Mouse (Mus musculus): ENCODE measurements around the gene Ube2h. TPM values are rescaled to one million over a fixed set of nuclear protein-coding genes. Genes with fewer than 3 reads are reported as not detected.

Ube2h gene
- 38.0 and 46.3 TPM in 2 replicates for polyA plus RNA-seq (2012)

GRCm38 (mm10) chr6:30304399-30304917, at the start of gene Ube2h:
TSS of gene Ube2h (minus strand) at chr6:30304539.
- no peak for TF ChIP-seq GATA1 (IDR thresholded peaks at IDR 0.05; ENCODE audit: low read length)

DNA sequence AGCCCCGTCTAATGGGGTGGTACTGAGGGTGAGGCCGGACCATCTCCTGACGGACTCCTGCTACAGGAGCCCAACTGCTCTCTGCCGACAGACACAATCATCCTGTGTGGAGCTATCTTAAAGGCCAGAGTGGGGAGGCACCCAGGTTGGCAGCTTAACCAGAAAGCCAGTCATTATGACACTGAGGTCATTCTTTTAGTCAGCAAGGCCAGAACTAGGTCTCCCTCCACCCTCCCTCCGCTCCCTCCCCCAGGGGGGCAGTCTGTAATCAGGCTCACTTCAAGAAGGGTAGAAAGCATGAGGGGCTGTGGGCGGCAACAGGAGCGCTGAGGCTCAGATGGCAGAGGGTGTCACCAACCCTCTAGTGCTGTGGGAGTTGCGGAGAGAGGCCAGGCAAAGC, 49.3 kb upstream of the Ube2h start:
- no peak for TF ChIP-seq GATA1 (IDR thresholded peaks at IDR 0.05; ENCODE audit: low read length)

GRCm38 (mm10) chr6:30352762-30353161, 48.4 kb upstream of the Ube2h start:
- no peak for TF ChIP-seq GATA1 (IDR thresholded peaks at IDR 0.05; ENCODE audit: low read length)

DNA sequence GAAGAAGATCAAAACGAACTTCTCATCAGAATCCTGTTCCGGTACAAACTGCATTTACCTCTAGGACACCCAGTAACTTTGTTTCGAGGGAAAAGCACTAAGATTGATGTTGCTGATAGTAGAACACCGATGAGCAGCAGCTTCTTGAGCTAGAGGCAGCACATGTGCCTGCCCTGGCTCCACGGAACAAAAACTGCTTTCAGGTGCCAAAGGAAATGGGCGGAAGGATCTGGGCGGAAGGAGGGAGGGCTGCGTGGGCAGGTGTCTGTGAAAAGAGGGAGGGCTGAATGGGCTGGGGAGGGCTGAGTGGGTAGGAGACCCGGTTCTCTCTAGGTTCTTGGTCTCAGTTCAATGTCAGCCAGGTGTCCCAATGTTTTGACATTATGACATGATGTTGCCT, 47.0 kb upstream of the Ube2h start:
- TF ChIP-seq GATA1 (IDR thresholded peaks at IDR 0.05; ENCODE audit: low read length) = no peak

- no peak for TF ChIP-seq GATA1 (IDR thresholded peaks at IDR 0.05; ENCODE audit: low read length)
These were observed 43.0 kb upstream of the Ube2h start for GRCm38 (mm10) chr6:30347288-30347801.

DNA sequence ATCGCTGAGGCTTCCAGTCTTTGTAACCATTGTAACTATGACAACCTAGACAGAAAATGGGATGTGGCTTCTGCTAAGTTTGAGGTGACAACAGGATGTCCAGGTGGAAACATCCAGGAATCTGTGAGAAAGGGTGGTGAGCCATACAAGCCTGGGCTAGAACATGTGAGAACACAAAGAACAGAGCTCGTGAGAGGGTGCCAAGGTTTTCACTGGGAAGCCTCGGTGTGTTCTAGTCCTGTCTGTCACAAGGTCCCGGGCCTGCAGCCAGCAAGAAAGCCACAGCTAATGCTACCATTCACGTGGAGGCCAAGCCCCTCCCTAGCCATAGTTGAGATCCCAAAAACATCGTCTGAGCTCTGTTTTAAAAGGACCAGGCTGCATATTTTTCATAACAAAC, 42.4 kb upstream of the Ube2h start:
- TF ChIP-seq GATA1 (IDR thresholded peaks at IDR 0.05; ENCODE audit: low read length) = no peak

- TF ChIP-seq GATA1 (IDR thresholded peaks at IDR 0.05; ENCODE audit: low read length) = no peak
These were observed 39.7 kb upstream of the Ube2h start for GRCm38 (mm10) chr6:30344032-30344431.

DNA sequence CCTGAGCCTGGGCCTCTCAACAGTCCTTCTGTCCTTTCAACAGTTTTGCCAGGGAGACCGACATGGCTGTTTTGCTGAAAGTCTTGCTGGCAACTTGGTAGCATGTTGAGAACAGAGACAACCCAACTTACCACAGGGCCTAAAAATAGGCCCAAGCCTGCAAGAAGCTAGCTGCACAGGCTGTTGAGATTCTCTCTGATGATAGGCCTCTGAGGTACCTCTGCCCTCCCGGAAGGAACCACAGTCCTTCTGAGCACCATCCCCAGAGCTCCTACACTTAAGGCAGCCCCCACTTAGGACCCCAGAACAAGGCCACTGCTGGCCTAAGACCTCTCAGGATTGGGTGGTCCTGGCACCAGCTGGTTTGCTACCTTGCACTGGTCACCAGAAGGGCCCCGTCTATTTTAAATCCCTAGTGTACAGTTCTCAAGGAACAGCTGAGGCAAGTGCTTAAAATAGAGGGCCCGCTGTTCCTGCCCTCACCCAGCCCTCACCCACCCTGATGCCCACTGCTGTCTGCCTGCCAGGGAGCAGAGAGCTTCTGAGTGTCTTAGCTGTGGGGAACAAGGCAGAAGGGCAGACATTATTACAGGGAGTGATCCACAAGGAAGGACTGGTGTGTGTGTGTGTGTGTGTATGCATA, 36.0 kb upstream of the Ube2h start:
- no peak for TF ChIP-seq GATA1 (IDR thresholded peaks at IDR 0.05; ENCODE audit: low read length)

DNA sequence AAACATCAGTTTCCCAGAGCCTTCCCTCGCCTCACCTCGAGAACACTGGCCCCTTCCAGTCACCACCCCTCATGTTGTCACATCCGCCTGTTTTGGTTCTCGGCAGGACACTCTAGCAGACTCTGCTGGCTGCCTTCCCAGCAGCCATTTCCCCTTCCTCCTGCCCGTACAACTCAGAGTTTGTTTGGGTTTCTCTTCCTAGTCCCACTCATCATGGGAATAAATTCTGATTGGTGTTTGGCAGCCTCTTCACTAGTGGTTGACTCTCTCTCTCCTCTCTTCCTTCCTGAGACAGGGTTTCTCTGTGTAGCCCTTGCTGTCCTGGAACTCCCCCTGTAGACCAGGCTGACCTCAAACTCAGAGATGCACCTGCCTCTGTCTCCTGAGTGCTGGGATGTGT, 32.6 kb upstream of the Ube2h start:
- no peak for TF ChIP-seq GATA1 (IDR thresholded peaks at IDR 0.05; ENCODE audit: low read length)

DNA sequence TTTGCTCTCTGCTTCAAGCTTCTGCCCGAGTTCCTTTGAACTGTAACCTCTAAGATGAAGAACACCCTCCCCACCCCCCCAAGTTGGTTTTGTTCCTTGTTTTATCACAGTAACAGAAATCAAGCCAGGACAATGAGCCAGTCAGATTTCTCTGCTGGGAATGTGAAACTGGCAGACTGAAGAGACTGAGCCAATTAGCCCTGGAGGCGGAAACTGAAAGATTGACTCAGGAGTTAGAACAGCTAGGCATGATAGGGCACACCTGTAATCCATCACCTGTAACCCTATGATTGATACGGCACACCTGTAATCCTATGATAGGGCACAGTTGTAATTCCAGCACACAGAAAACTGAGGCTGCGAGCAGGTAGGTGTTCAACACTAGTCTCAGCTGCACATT, 27.9 kb upstream of the Ube2h start:
- TF ChIP-seq GATA1 (IDR thresholded peaks at IDR 0.05; ENCODE audit: low read length) = no peak

DNA sequence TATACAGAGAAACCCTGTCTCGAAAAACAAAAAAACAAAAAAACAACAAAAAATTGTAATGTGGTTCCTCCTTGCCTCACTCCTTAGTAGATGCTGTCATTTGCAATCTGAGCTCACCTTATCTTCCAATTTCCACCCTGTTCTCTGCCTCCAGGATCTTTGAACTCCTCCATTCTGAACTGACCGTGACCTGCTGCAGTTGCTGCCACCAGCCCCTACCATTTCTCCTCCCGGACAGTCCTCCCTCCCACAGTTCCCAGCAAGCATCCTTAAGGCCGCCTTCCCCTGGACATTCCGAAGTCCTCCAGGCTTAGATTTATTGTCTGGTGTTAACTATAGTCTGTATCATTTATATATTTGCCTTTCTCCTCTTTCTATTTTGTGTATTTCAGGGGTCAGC, 26.4 kb upstream of the Ube2h start:
- no peak for TF ChIP-seq GATA1 (IDR thresholded peaks at IDR 0.05; ENCODE audit: low read length)

DNA sequence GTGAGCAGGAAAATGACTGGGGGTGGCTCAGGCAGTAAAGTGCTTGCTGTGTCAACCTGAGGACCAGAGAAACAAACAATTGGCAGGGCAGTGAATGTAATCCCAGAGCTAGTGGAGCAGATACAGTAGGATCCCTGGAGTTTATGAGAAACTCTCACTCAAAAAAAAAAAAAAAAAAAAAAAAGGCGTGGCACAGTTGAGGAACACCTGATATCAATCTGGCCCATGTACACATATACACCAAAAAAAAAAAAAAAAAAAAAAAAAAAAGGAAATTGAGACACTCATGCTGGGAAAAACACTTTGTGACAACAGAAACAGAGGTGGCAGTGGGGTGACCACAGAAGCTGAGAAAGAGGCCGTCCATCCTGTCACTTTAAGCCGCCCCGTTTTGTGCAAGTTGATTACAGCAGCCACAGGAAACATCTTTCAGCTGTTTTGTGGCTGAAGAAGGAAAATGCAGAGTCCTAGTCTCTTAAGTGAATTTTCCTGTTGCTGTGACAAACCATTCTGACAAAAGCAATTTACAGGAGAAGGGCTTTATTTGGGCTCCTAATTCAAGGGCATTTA, 21.7 kb upstream of the Ube2h start:
- TF ChIP-seq GATA1 (IDR thresholded peaks at IDR 0.05; ENCODE audit: low read length) = no peak

DNA sequence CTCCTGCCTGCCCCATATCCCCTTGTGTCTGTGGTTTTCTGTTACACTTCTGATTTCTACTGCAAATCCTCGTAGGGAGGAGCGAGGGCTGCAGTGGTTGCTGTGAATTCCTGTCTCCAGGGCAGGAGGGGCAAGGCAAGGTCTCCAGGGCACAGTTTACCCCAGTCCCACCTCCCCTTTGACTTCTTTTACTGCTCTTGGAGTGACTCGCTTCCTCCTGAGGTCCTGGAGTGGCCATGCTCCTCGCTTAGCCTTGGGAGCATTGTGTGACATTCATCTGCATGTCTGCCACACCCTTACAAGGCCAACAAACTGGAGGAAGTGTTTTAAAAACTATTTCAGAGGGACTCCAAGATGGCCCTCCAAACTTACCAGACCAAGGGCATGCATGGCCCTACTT, 16.7 kb upstream of the Ube2h start:
- TF ChIP-seq GATA1 (IDR thresholded peaks at IDR 0.05; ENCODE audit: low read length) = no peak

DNA sequence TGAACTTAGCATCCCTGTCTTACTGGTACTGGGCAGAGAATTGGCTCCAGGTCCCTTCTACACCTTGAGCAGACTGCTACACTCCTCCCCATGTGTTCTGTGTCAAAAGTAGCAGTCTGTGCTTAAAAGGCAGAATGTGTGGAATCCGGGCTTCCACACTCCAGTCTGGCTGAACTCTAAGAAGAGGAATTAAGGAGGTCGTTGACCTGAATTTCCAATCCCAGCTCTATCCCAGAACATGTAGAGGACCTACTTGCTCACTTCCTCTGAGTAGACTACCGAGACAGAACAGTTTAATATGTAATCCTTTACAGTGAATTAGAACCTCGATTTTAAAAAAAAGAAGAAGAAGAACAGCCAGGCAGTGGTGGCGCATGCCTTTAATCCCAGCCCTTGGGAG, 14.9 kb upstream of the Ube2h start:
- no peak for TF ChIP-seq GATA1 (IDR thresholded peaks at IDR 0.05; ENCODE audit: low read length)

DNA sequence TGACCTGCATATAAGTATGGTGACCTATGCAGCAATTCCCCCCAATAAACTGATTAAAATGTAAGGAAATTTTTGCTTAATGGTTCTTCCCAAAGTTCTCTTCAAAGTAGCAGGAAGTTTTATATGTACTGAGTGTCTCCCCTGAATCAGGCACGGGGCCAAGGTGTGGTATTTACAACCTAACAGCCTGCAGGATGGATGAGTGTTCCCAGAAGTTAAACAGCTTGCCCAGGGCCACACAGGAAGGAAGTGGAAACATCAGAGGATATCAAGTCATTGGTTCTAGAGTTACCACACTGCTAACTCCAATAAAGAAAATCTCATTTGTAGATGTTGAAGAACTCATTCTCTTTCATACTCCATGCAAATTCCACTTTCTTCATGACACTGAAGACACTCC, 7.7 kb upstream of the Ube2h start:
- no peak for TF ChIP-seq GATA1 (IDR thresholded peaks at IDR 0.05; ENCODE audit: low read length)

GRCm38 (mm10) chr6:30308751-30309150, 4.4 kb upstream of the Ube2h start:
- no peak for TF ChIP-seq GATA1 (IDR thresholded peaks at IDR 0.05; ENCODE audit: low read length)

DNA sequence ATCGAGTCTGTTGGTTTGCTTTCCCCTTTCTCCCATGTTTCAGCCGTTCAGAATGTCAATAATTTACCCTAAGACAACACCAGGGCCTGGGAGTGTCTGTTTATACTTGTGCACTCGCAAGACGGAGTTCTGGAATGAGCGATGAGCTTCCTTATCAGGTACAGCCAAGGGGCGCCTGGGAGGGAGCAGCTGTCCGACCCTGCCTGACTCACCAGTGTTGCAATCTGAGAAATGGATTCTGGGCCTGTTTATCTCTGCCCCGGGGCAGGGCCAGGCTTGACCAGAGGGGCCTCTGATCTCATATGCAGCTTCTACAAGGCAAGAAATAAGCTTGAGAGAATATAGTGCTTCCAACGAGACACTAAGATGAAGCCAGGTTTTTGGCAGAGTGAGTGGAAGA, 3.4 kb upstream of the Ube2h start:
- peak; percentile 72 for TF ChIP-seq GATA1 (IDR thresholded peaks at IDR 0.05; ENCODE audit: low read length)

All from G1E-ER4 (cell line).